Mouse (Mus musculus): ENCODE results near the gene Cntln. TPM values are rescaled to one million over a fixed set of nuclear protein-coding genes. Genes with fewer than 3 reads are reported as not detected.

The Cntln gene
- polyA plus RNA-seq, 1 experiment from 2014 or later, result 6.5 TPM

GRCm38 (mm10) chr4:84918393-84918792 is 34.3 kb downstream of the Cntln start:
- Histone ChIP-seq H3K27me3 (ENCODE audit: control insufficient read depth, insufficient read depth, low read length) (no peaks in the 10 kb centered on the region), H3K36me3 (ENCODE audit: control insufficient read depth, insufficient read depth, low read length) (no peaks in the 10 kb centered on the region), H3K9me3 (ENCODE audit: control insufficient read depth, low read length) (no peaks in the 10 kb centered on the region), H3K9ac (replicated peaks; ENCODE audit: low read depth, low read length) (no peak overlapping the region), H3K4me3 (ENCODE audit: low read depth, low read length) (no peak overlapping the region), H3K4me1 (ENCODE audit: control insufficient read depth, insufficient read depth, low read length) (no peaks in the 10 kb centered on the region), H3K27ac (ENCODE audit: low read depth, low read length) (no peak overlapping the region), H3K4me2 (ENCODE audit: low read depth, low read length) (no peak overlapping the region)
- WGBS, result 68% methylated on average over 1 of the region's 1 CpGs
- ATAC-seq (ENCODE audit: low read depth), result no peak

- H3K9me3 ChIP-seq (ENCODE audit: control insufficient read depth, low read length), result no peaks in the 10 kb centered on the region
- H3K27ac ChIP-seq (ENCODE audit: low read depth, low read length), result no peak overlapping the region
- H3K36me3 ChIP-seq (ENCODE audit: control insufficient read depth, insufficient read depth, low read length), result no peaks in the 10 kb centered on the region
- no peak overlapping the region for H3K4me3 ChIP-seq (ENCODE audit: low read depth, low read length)
- 93% methylated on average over 6 of the region's 6 CpGs for WGBS
- no peak overlapping the region for H3K4me2 ChIP-seq (ENCODE audit: low read depth, low read length)
- H3K4me1 ChIP-seq (ENCODE audit: control insufficient read depth, insufficient read depth, low read length), result no peaks in the 10 kb centered on the region
- ATAC-seq (ENCODE audit: low read depth), result no peak
- H3K9ac ChIP-seq (replicated peaks; ENCODE audit: low read depth, low read length), result no peak overlapping the region
- H3K27me3 ChIP-seq (ENCODE audit: control insufficient read depth, insufficient read depth, low read length), result no peaks in the 10 kb centered on the region
Observed at GRCm38 (mm10) chr4:84934342-84934929, 50.3 kb downstream of the Cntln start.

GRCm38 (mm10) chr4:84942059-84942458 is 58.0 kb downstream of the Cntln start:
- Histone ChIP-seq H3K9ac (replicated peaks; ENCODE audit: low read depth, low read length) (no peak overlapping the region), H3K27me3 (ENCODE audit: control insufficient read depth, insufficient read depth, low read length) (no peaks in the 10 kb centered on the region), H3K27ac (ENCODE audit: low read depth, low read length) (peak overlapping the region; percentile 57; the same call in 1 of the 2 replicates), H3K36me3 (ENCODE audit: control insufficient read depth, insufficient read depth, low read length) (no peaks in the 10 kb centered on the region), H3K4me1 (ENCODE audit: control insufficient read depth, insufficient read depth, low read length) (0 out of 2 replicates have a peak, but pooled peaks cover 3% of the 10 kb centered on the region), H3K4me3 (ENCODE audit: low read depth, low read length) (no peak overlapping the region), H3K9me3 (ENCODE audit: control insufficient read depth, low read length) (no peaks in the 10 kb centered on the region), H3K4me2 (ENCODE audit: low read depth, low read length) (no peak overlapping the region)
- WGBS, result 36% methylated on average over 2 of the region's 2 CpGs
- ATAC-seq (ENCODE audit: low read depth), result peak; percentile 90

- H3K27ac ChIP-seq (ENCODE audit: low read depth, low read length), result no peak overlapping the region
- no peak overlapping the region for H3K4me3 ChIP-seq (ENCODE audit: low read depth, low read length)
- 51% methylated on average over 2 of the region's 2 CpGs for WGBS
- H3K4me2 ChIP-seq (ENCODE audit: low read depth, low read length), result no peak overlapping the region
- H3K9ac ChIP-seq (replicated peaks; ENCODE audit: low read depth, low read length), result no peak overlapping the region
- ATAC-seq (ENCODE audit: low read depth), result peak; percentile 73; the same call in 1 of the 2 replicates
- no peaks in the 10 kb centered on the region for H3K27me3 ChIP-seq (ENCODE audit: control insufficient read depth, insufficient read depth, low read length)
- no peaks in the 10 kb centered on the region for H3K36me3 ChIP-seq (ENCODE audit: control insufficient read depth, insufficient read depth, low read length)
- H3K4me1 ChIP-seq (ENCODE audit: control insufficient read depth, insufficient read depth, low read length), result 0 out of 2 replicates have a peak, but pooled peaks cover 3% of the 10 kb centered on the region
- no peaks in the 10 kb centered on the region for H3K9me3 ChIP-seq (ENCODE audit: control insufficient read depth, low read length)
Observed at GRCm38 (mm10) chr4:84942651-84943050, 58.5 kb downstream of the Cntln start.

GRCm38 (mm10) chr4:84944100-84944499 is 60.0 kb downstream of the Cntln start:
- Histone ChIP-seq H3K36me3 (ENCODE audit: control insufficient read depth, insufficient read depth, low read length) (no peaks in the 10 kb centered on the region), H3K4me2 (ENCODE audit: low read depth, low read length) (no peak overlapping the region), H3K9ac (replicated peaks; ENCODE audit: low read depth, low read length) (no peak overlapping the region), H3K4me3 (ENCODE audit: low read depth, low read length) (no peak overlapping the region), H3K9me3 (ENCODE audit: control insufficient read depth, low read length) (no peaks in the 10 kb centered on the region), H3K4me1 (ENCODE audit: control insufficient read depth, insufficient read depth, low read length) (0 out of 2 replicates have a peak, but pooled peaks cover 3% of the 10 kb centered on the region), H3K27me3 (ENCODE audit: control insufficient read depth, insufficient read depth, low read length) (no peaks in the 10 kb centered on the region), H3K27ac (ENCODE audit: low read depth, low read length) (no peak overlapping the region)
- WGBS, result 61% methylated on average over 4 of the region's 4 CpGs
- 0 out of 2 replicates have a peak, but pooled peaks have one; percentile 54 for ATAC-seq (ENCODE audit: low read depth)

GRCm38 (mm10) chr4:84946450-84946849 is 62.3 kb downstream of the Cntln start:
- Histone ChIP-seq H3K27me3 (ENCODE audit: control insufficient read depth, insufficient read depth, low read length) (no peaks in the 10 kb centered on the region), H3K9ac (replicated peaks; ENCODE audit: low read depth, low read length) (no peak overlapping the region), H3K27ac (ENCODE audit: low read depth, low read length) (no peak overlapping the region), H3K4me2 (ENCODE audit: low read depth, low read length) (no peak overlapping the region), H3K36me3 (ENCODE audit: control insufficient read depth, insufficient read depth, low read length) (no peaks in the 10 kb centered on the region), H3K9me3 (ENCODE audit: control insufficient read depth, low read length) (no peaks in the 10 kb centered on the region), H3K4me3 (ENCODE audit: low read depth, low read length) (no peak overlapping the region), H3K4me1 (ENCODE audit: control insufficient read depth, insufficient read depth, low read length) (no peaks in the 10 kb centered on the region)
- ATAC-seq (ENCODE audit: low read depth), result no peak
- WGBS, result 93% methylated on average over 3 of the region's 3 CpGs

GRCm38 (mm10) chr4:84976875-84977646 is 93.0 kb downstream of the Cntln start:
- H3K36me3 ChIP-seq (ENCODE audit: control insufficient read depth, insufficient read depth, low read length), result no peaks in the 10 kb centered on the region
- 87% methylated on average over 7 of the region's 7 CpGs for WGBS
- H3K27ac ChIP-seq (ENCODE audit: low read depth, low read length), result no peak overlapping the region
- no peaks in the 10 kb centered on the region for H3K9me3 ChIP-seq (ENCODE audit: control insufficient read depth, low read length)
- no peak for ATAC-seq (ENCODE audit: low read depth)
- H3K4me1 ChIP-seq (ENCODE audit: control insufficient read depth, insufficient read depth, low read length), result no peaks in the 10 kb centered on the region
- no peak overlapping the region for H3K9ac ChIP-seq (replicated peaks; ENCODE audit: low read depth, low read length)
- no peak overlapping the region for H3K4me3 ChIP-seq (ENCODE audit: low read depth, low read length)
- no peaks in the 10 kb centered on the region for H3K27me3 ChIP-seq (ENCODE audit: control insufficient read depth, insufficient read depth, low read length)
- H3K4me2 ChIP-seq (ENCODE audit: low read depth, low read length), result no peak overlapping the region

- H3K27ac ChIP-seq (ENCODE audit: low read depth, low read length), result 0 out of 2 replicates have a peak overlapping the region, but pooled peaks have one; percentile 44
- H3K4me2 ChIP-seq (ENCODE audit: low read depth, low read length), result no peak overlapping the region
- H3K27me3 ChIP-seq (ENCODE audit: control insufficient read depth, insufficient read depth, low read length), result no peaks in the 10 kb centered on the region
- WGBS, result 49% methylated on average over 10 of the region's 10 CpGs
- no peak for ATAC-seq (ENCODE audit: low read depth)
- no peaks in the 10 kb centered on the region for H3K4me1 ChIP-seq (ENCODE audit: control insufficient read depth, insufficient read depth, low read length)
- H3K9ac ChIP-seq (replicated peaks; ENCODE audit: low read depth, low read length), result no peak overlapping the region
- no peaks in the 10 kb centered on the region for H3K9me3 ChIP-seq (ENCODE audit: control insufficient read depth, low read length)
- H3K36me3 ChIP-seq (ENCODE audit: control insufficient read depth, insufficient read depth, low read length), result no peaks in the 10 kb centered on the region
- no peak overlapping the region for H3K4me3 ChIP-seq (ENCODE audit: low read depth, low read length)
Observed at GRCm38 (mm10) chr4:84995520-84996348, 111.6 kb downstream of the Cntln start.
